Mouse (Mus musculus) C2C12 (cell line): ENCODE results near the gene Dnah14.

Experiments used
- CEBPB ChIP-seq: IDR thresholded peaks from one replicate; pipeline ENCODE4 v1.6.1; 2011; ENCODE audit warnings: low read depth, mild to moderate bottlenecking, control low read depth, moderate library complexity
- CTCF ChIP-seq: IDR thresholded peaks from one replicate; pipeline ENCODE4 v1.5.1; 2011; ENCODE audit not compliant: control insufficient read depth, insufficient read depth, insufficient read length
- MAX ChIP-seq: IDR thresholded peaks from one replicate; pipeline ENCODE4 v1.6.1; 2011; ENCODE audit warnings: mild to moderate bottlenecking, control low read depth
- MYOD1 ChIP-seq: IDR thresholded peaks from one replicate; pipeline ENCODE4 v1.6.1; 2011; ENCODE audit warnings: low read depth; ENCODE audit not compliant: control insufficient read depth, insufficient read length
- MYOG ChIP-seq: IDR thresholded peaks from one replicate; pipeline ENCODE4 v1.6.1; 2011; ENCODE audit not compliant: control insufficient read depth, insufficient read length; ENCODE audit errors: extremely low read depth
- USF1 ChIP-seq: IDR thresholded peaks from one replicate; pipeline ENCODE4 v1.6.1; 2011; ENCODE audit warnings: low read depth, mild to moderate bottlenecking, control low read depth, moderate library complexity

- TF ChIP-seq CTCF (no peak), MYOG (no peak), MAX (no peak), USF1 (no peak), MYOD1 (no peak), CEBPB (no peak)
These were observed 276.1 kb downstream of the Dnah14 start for GRCm38 (mm10) chr1:181852466-181852865.
